Mouse (Mus musculus) kidney, adult 2 months (tissue): ENCODE measurements around the gene Tti1. TPM values are rescaled to one million over a fixed set of nuclear protein-coding genes. Genes with fewer than 3 reads are reported as not detected.

ENCODE experiments used
- DNase-seq: peaks from one replicate; pipeline ENCODE4 v3.0.0; 2021
- H3K27ac ChIP-seq: fragments of 200-500 bp; 2 replicates; pipeline ENCODE4 v1.5.1; 2012; ENCODE audit warnings: low read depth, low read length, control low read depth, inconsistent platforms; ENCODE audit not compliant: insufficient read depth
- H3K27me3 ChIP-seq: fragments of 200-500 bp; replicated peaks from 2 replicates; pipeline ENCODE4 v1.6.1; 2012; ENCODE audit warnings: mild to moderate bottlenecking, moderate library complexity, low read length, inconsistent platforms; ENCODE audit not compliant: control insufficient read depth, insufficient read depth
- H3K36me3 ChIP-seq: fragments of 200-500 bp; 2 replicates; pipeline ENCODE4 v1.6.1; 2012; ENCODE audit warnings: mild to moderate bottlenecking, moderate library complexity, low read length, inconsistent platforms; ENCODE audit not compliant: control insufficient read depth, insufficient read depth
- H3K4me1 ChIP-seq: fragments of 200-500 bp; 2 replicates; pipeline ENCODE4 v1.6.1; 2011; ENCODE audit warnings: low read length; ENCODE audit not compliant: control insufficient read depth, insufficient read depth
- H3K4me3 ChIP-seq: fragments of 200-500 bp; 2 replicates; pipeline ENCODE4 v1.5.1; 2011; ENCODE audit warnings: mild to moderate bottlenecking, low read depth, low read length, control low read depth; ENCODE audit not compliant: insufficient read depth
- CTCF ChIP-seq: fragments of 200-500 bp; conservative IDR thresholded peaks from 2 replicates; pipeline ENCODE4 v1.5.1; 2011; ENCODE audit warnings: low read depth, mild to moderate bottlenecking, control low read depth, low read length, moderate library complexity, mixed read lengths; ENCODE audit not compliant: insufficient read depth, insufficient read length
- POLR2A ChIP-seq: fragments of 200-500 bp; IDR thresholded peaks from one replicate; pipeline ENCODE4 v1.6.1; 2011; ENCODE audit warnings: low read depth, low read length, control low read depth
- WGBS: fragments of 180-500 bp; shearing (Covaris S2); methylation state at CpG from one replicate; pipeline ENCODE4 v1.1.7; 2018; 5-methylcytosine and 5-hydroxymethylcytosine counted together
- polyA plus RNA-seq: library from polyadenylated mRNA; depleted of rRNA; stranded (reverse); fragments of >200 nt; gene quantifications from 2 replicates; pipeline ENCODE4 v1.2.3, GENCODE M21; 2012

Tti1 gene
- polyA plus RNA-seq, 1 experiment: 16.3 TPM

- Histone ChIP-seq H3K36me3 (no peaks in the 10 kb centered on the region), H3K4me1 (no peaks in the 10 kb centered on the region), H3K27me3 (no peaks in the 10 kb centered on the region), H3K4me3 (no peak overlapping the region), H3K27ac (no peak overlapping the region)
- 81% methylated on average over 3 of the region's 3 CpGs for WGBS
- DNase-seq: no peak
- TF ChIP-seq POLR2A (no peak), CTCF (no peak)
These were observed 45.5 kb downstream of the Tti1 start for GRCm38 (mm10) chr2:157982727-157983126.

GRCm38 (mm10) chr2:157979241-157979640 is 49.0 kb downstream of the Tti1 start:
- no peak for DNase-seq
- Histone ChIP-seq H3K4me3 (no peak overlapping the region), H3K27me3 (no peaks in the 10 kb centered on the region), H3K4me1 (no peaks in the 10 kb centered on the region), H3K36me3 (no peaks in the 10 kb centered on the region), H3K27ac (no peak overlapping the region)
- 61% methylated on average over 5 of the region's 5 CpGs for WGBS
- TF ChIP-seq POLR2A (no peak), CTCF (no peak)

- no peak overlapping the region for H3K27ac ChIP-seq
- no peaks in the 10 kb centered on the region for H3K4me1 ChIP-seq
- WGBS: 6% methylated on average over 7 of the region's 7 CpGs
- DNase-seq: no peak
- no peaks in the 10 kb centered on the region for H3K36me3 ChIP-seq
- TF ChIP-seq CTCF: no peak
- TF ChIP-seq POLR2A: no peak
- H3K27me3 ChIP-seq: no peaks in the 10 kb centered on the region
- no peak overlapping the region for H3K4me3 ChIP-seq
These were observed 52.6 kb downstream of the Tti1 start for GRCm38 (mm10) chr2:157975595-157975994.

GRCm38 (mm10) chr2:157974604-157975501 is 53.4 kb downstream of the Tti1 start:
- no peaks in the 10 kb centered on the region for H3K27me3 ChIP-seq
- no peak for DNase-seq
- no peaks in the 10 kb centered on the region for H3K36me3 ChIP-seq
- H3K27ac ChIP-seq: no peak overlapping the region
- TF ChIP-seq POLR2A: no peak
- no peak for TF ChIP-seq CTCF
- no peak overlapping the region for H3K4me3 ChIP-seq
- WGBS: 4% methylated on average over 23 of the region's 23 CpGs
- H3K4me1 ChIP-seq: no peaks in the 10 kb centered on the region

- H3K4me1 ChIP-seq: no peaks in the 10 kb centered on the region
- TF ChIP-seq CTCF (no peak), POLR2A (no peak)
- no peak overlapping the region for H3K27ac ChIP-seq
- 0% methylated on average over 3 of the region's 3 CpGs for WGBS
- H3K36me3 ChIP-seq: no peaks in the 10 kb centered on the region
- peak; percentile 54 for DNase-seq
- no peaks in the 10 kb centered on the region for H3K27me3 ChIP-seq
- H3K4me3 ChIP-seq: no peak overlapping the region
These were observed 57.6 kb downstream of the Tti1 start for GRCm38 (mm10) chr2:157970669-157971068.

GRCm38 (mm10) chr2:157970124-157970523 is 58.1 kb downstream of the Tti1 start:
- DNase-seq: no peak
- WGBS: 58% methylated on average over 6 of the region's 6 CpGs
- H3K4me3 ChIP-seq: no peak overlapping the region
- H3K27me3 ChIP-seq: no peaks in the 10 kb centered on the region
- TF ChIP-seq POLR2A (no peak), CTCF (no peak)
- no peak overlapping the region for H3K27ac ChIP-seq
- H3K36me3 ChIP-seq: no peaks in the 10 kb centered on the region
- no peaks in the 10 kb centered on the region for H3K4me1 ChIP-seq

- Histone ChIP-seq H3K4me1 (no peaks in the 10 kb centered on the region), H3K36me3 (no peaks in the 10 kb centered on the region), H3K27me3 (no peaks in the 10 kb centered on the region), H3K27ac (no peak overlapping the region), H3K4me3 (no peak overlapping the region)
- no peak for DNase-seq
- 8% methylated on average over 3 of the region's 3 CpGs for WGBS
- TF ChIP-seq POLR2A: no peak
- no peak for TF ChIP-seq CTCF
These were observed 60.4 kb downstream of the Tti1 start for GRCm38 (mm10) chr2:157967856-157968255.
